Mouse (Mus musculus) olfactory bulb, adult 2 months (tissue): ENCODE data around the gene Sart3.

Experiments
- CTCF ChIP-seq: fragments of 200-500 bp; IDR thresholded peaks from 2 replicates; pipeline ENCODE4 v1.5.1; 2012; ENCODE audit warnings: low read depth, mild to moderate bottlenecking, low read length, moderate library complexity; ENCODE audit not compliant: insufficient read depth
- POLR2A ChIP-seq: fragments of 200-500 bp; IDR thresholded peaks from 2 replicates; pipeline ENCODE4 v1.6.1; 2012; ENCODE audit warnings: mild to moderate bottlenecking, low read depth, low read length, moderate library complexity; ENCODE audit not compliant: insufficient read depth

GRCm38 (mm10) chr5:113722224-113723013, 49.9 kb downstream of the Sart3 start:
- TF ChIP-seq CTCF: no peak
- TF ChIP-seq POLR2A: no peak
